Mouse (Mus musculus): ENCODE data around the gene Tamm41. TPM values are rescaled to one million over a fixed set of nuclear protein-coding genes. Genes with fewer than 3 reads are reported as not detected.
A peak's percentile ranks its signal among the peaks of the same experiment; 100 is the strongest.

Gene Tamm41
- polyA plus RNA-seq, 1 experiment from 2014 or later = 17.5 TPM

- no peak overlapping the region for H3K27ac ChIP-seq (ENCODE audit: low read length)
- no peak for ATAC-seq (ENCODE audit: low read depth)
- 47% methylated on average over 5 of the region's 5 CpGs for WGBS (ENCODE audit: insufficient replicate concordance)
Observed at GRCm38 (mm10) chr6:114970895-114971294, 66.8 kb downstream of the Tamm41 start.

GRCm38 (mm10) chr6:114970386-114970785 lies 67.3 kb downstream of the Tamm41 start:
- ATAC-seq (ENCODE audit: low read depth) = no peak
- no peaks in the 10 kb centered on the region for H3K9me3 ChIP-seq (replicated peaks; ENCODE audit: control insufficient read depth, low read length)
- H3K4me1 ChIP-seq (ENCODE audit: control insufficient read depth, low read depth, low read length) = peaks cover 7% of the 10 kb centered on the region; the same call in 1 of the 2 replicates
- no peak overlapping the region for H3K4me2 ChIP-seq (ENCODE audit: low read depth, low read length)
- H3K9ac ChIP-seq (ENCODE audit: low read depth, low read length) = no peak overlapping the region
- no peak overlapping the region for H3K4me3 ChIP-seq (ENCODE audit: low read depth, low read length)
- WGBS (ENCODE audit: insufficient replicate concordance) = 18% methylated on average over 6 of the region's 6 CpGs
- peaks cover 42% of the 10 kb centered on the region for H3K27me3 ChIP-seq (ENCODE audit: control insufficient read depth, insufficient read depth, low read depth, low read length)
- H3K36me3 ChIP-seq (ENCODE audit: control insufficient read depth, insufficient read depth) = no peaks in the 10 kb centered on the region
- H3K27ac ChIP-seq (ENCODE audit: low read length) = no peak overlapping the region

More at GRCm38 (mm10) chr6:114970895-114971294, 66.8 kb downstream of the Tamm41 start:
- no peak overlapping the region for H3K4me2 ChIP-seq (ENCODE audit: low read depth, low read length)
- no peaks in the 10 kb centered on the region for H3K36me3 ChIP-seq (ENCODE audit: control insufficient read depth, insufficient read depth)
- peaks cover 38% of the 10 kb centered on the region for H3K27me3 ChIP-seq (ENCODE audit: control insufficient read depth, insufficient read depth, low read depth, low read length)
- H3K9ac ChIP-seq (ENCODE audit: low read depth, low read length) = no peak overlapping the region
- H3K4me3 ChIP-seq (ENCODE audit: low read depth, low read length) = no peak overlapping the region
- peaks cover 7% of the 10 kb centered on the region; the same call in 1 of the 2 replicates for H3K4me1 ChIP-seq (ENCODE audit: control insufficient read depth, low read depth, low read length)
- no peaks in the 10 kb centered on the region for H3K9me3 ChIP-seq (replicated peaks; ENCODE audit: control insufficient read depth, low read length)

- Histone ChIP-seq H3K9me3 (replicated peaks; ENCODE audit: control insufficient read depth, low read length) (no peaks in the 10 kb centered on the region), H3K4me2 (ENCODE audit: low read depth, low read length) (peak within 1 kb of the TSS; percentile 85), H3K27ac (ENCODE audit: low read length) (no peak within 1 kb of the TSS), H3K4me1 (ENCODE audit: control insufficient read depth, low read depth, low read length) (peaks cover 7% of the 10 kb centered on the region; the same call in 1 of the 2 replicates), H3K9ac (ENCODE audit: low read depth, low read length) (no peak within 1 kb of the TSS), H3K36me3 (ENCODE audit: control insufficient read depth, insufficient read depth) (no peaks in the 10 kb centered on the region), H3K27me3 (ENCODE audit: control insufficient read depth, insufficient read depth, low read depth, low read length) (peaks cover 46% of the 10 kb centered on the region), H3K4me3 (ENCODE audit: low read depth, low read length) (peak within 1 kb of the TSS; percentile 63)
- WGBS (ENCODE audit: insufficient replicate concordance) = 1% methylated on average over 79 of the region's 79 CpGs
- ATAC-seq (ENCODE audit: low read depth) = no peak; the same call in 1 of the 2 replicates
Observed at GRCm38 (mm10) chr6:114969213-114970120, 68.2 kb downstream of the Tamm41 start, which contains the start of gene Vgll4. Vgll4 (minus strand) TSS chr6:114969994.

- Histone ChIP-seq H3K9ac (ENCODE audit: low read depth, low read length) (peak overlapping the region; percentile 29; the same call in 1 of the 2 replicates), H3K27ac (ENCODE audit: low read length) (no peak overlapping the region), H3K27me3 (ENCODE audit: control insufficient read depth, insufficient read depth, low read depth, low read length) (peaks cover 46% of the 10 kb centered on the region), H3K9me3 (replicated peaks; ENCODE audit: control insufficient read depth, low read length) (no peaks in the 10 kb centered on the region), H3K4me2 (ENCODE audit: low read depth, low read length) (peak overlapping the region; percentile 85), H3K36me3 (ENCODE audit: control insufficient read depth, insufficient read depth) (no peaks in the 10 kb centered on the region), H3K4me3 (ENCODE audit: low read depth, low read length) (peak overlapping the region; percentile 63), H3K4me1 (ENCODE audit: control insufficient read depth, low read depth, low read length) (peaks cover 7% of the 10 kb centered on the region; the same call in 1 of the 2 replicates)
- ATAC-seq (ENCODE audit: low read depth) = peak; percentile 63; the same call in 1 of the 2 replicates
- under 1% methylated on average over 74 of the region's 82 CpGs for WGBS (ENCODE audit: insufficient replicate concordance)
Observed at GRCm38 (mm10) chr6:114968361-114969212, 69.1 kb downstream of the Tamm41 start.

- 40% methylated on average over 12 of the region's 12 CpGs for WGBS (ENCODE audit: insufficient replicate concordance)
- no peak overlapping the region for H3K4me3 ChIP-seq (ENCODE audit: low read depth, low read length)
Observed at GRCm38 (mm10) chr6:114967623-114968022, 70.1 kb downstream of the Tamm41 start.

GRCm38 (mm10) chr6:114966396-114967154 lies 71.1 kb downstream of the Tamm41 start:
- Histone ChIP-seq H3K4me3 (ENCODE audit: low read depth, low read length) (no peak overlapping the region), H3K27me3 (ENCODE audit: control insufficient read depth, insufficient read depth, low read depth, low read length) (peaks cover 46% of the 10 kb centered on the region), H3K9me3 (replicated peaks; ENCODE audit: control insufficient read depth, low read length) (no peaks in the 10 kb centered on the region), H3K4me2 (ENCODE audit: low read depth, low read length) (no peak overlapping the region), H3K36me3 (ENCODE audit: control insufficient read depth, insufficient read depth) (no peaks in the 10 kb centered on the region), H3K27ac (ENCODE audit: low read length) (no peak overlapping the region), H3K4me1 (ENCODE audit: control insufficient read depth, low read depth, low read length) (peaks cover 7% of the 10 kb centered on the region; the same call in 1 of the 2 replicates), H3K9ac (ENCODE audit: low read depth, low read length) (no peak overlapping the region)
- WGBS (ENCODE audit: insufficient replicate concordance) = 32% methylated on average over 2 of the region's 2 CpGs
- ATAC-seq (ENCODE audit: low read depth) = no peak

More at GRCm38 (mm10) chr6:114967623-114968022, 70.1 kb downstream of the Tamm41 start:
- no peak overlapping the region for H3K27ac ChIP-seq (ENCODE audit: low read length)
- peaks cover 46% of the 10 kb centered on the region for H3K27me3 ChIP-seq (ENCODE audit: control insufficient read depth, insufficient read depth, low read depth, low read length)
- no peak overlapping the region for H3K9ac ChIP-seq (ENCODE audit: low read depth, low read length)
- no peaks in the 10 kb centered on the region for H3K36me3 ChIP-seq (ENCODE audit: control insufficient read depth, insufficient read depth)
- H3K9me3 ChIP-seq (replicated peaks; ENCODE audit: control insufficient read depth, low read length) = no peaks in the 10 kb centered on the region
- H3K4me1 ChIP-seq (ENCODE audit: control insufficient read depth, low read depth, low read length) = peaks cover 7% of the 10 kb centered on the region; the same call in 1 of the 2 replicates
- H3K4me2 ChIP-seq (ENCODE audit: low read depth, low read length) = no peak overlapping the region
- no peak for ATAC-seq (ENCODE audit: low read depth)

GRCm38 (mm10) chr6:114965802-114966201 lies 71.9 kb downstream of the Tamm41 start:
- Histone ChIP-seq H3K9ac (ENCODE audit: low read depth, low read length) (no peak overlapping the region), H3K4me2 (ENCODE audit: low read depth, low read length) (no peak overlapping the region), H3K27ac (ENCODE audit: low read length) (no peak overlapping the region), H3K27me3 (ENCODE audit: control insufficient read depth, insufficient read depth, low read depth, low read length) (peaks cover 46% of the 10 kb centered on the region), H3K4me1 (ENCODE audit: control insufficient read depth, low read depth, low read length) (peaks cover 7% of the 10 kb centered on the region; the same call in 1 of the 2 replicates), H3K9me3 (replicated peaks; ENCODE audit: control insufficient read depth, low read length) (no peaks in the 10 kb centered on the region), H3K36me3 (ENCODE audit: control insufficient read depth, insufficient read depth) (no peaks in the 10 kb centered on the region), H3K4me3 (ENCODE audit: low read depth, low read length) (no peak overlapping the region)
- WGBS (ENCODE audit: insufficient replicate concordance) = 43% methylated on average over 3 of the region's 3 CpGs
- ATAC-seq (ENCODE audit: low read depth) = no peak

GRCm38 (mm10) chr6:114965396-114965795 lies 72.3 kb downstream of the Tamm41 start:
- Histone ChIP-seq H3K27me3 (ENCODE audit: control insufficient read depth, insufficient read depth, low read depth, low read length) (peaks cover 42% of the 10 kb centered on the region), H3K9ac (ENCODE audit: low read depth, low read length) (no peak overlapping the region)

More at GRCm38 (mm10) chr6:114965396-114965795, 72.3 kb downstream of the Tamm41 start:
- ATAC-seq (ENCODE audit: low read depth) = no peak
- Histone ChIP-seq H3K4me3 (ENCODE audit: low read depth, low read length) (no peak overlapping the region), H3K27ac (ENCODE audit: low read length) (no peak overlapping the region), H3K4me2 (ENCODE audit: low read depth, low read length) (no peak overlapping the region), H3K36me3 (ENCODE audit: control insufficient read depth, insufficient read depth) (no peaks in the 10 kb centered on the region), H3K9me3 (replicated peaks; ENCODE audit: control insufficient read depth, low read length) (no peaks in the 10 kb centered on the region), H3K4me1 (ENCODE audit: control insufficient read depth, low read depth, low read length) (peaks cover 7% of the 10 kb centered on the region; the same call in 1 of the 2 replicates)
- WGBS (ENCODE audit: insufficient replicate concordance) = 58% methylated on average over 8 of the region's 8 CpGs

Data from liver, embryonic 16.5 days (tissue).